Mouse (Mus musculus) myocyte (in vitro differentiated cells): ENCODE measurements around the gene Gm49368.

ENCODE experiments used
- CEBPB ChIP-seq: IDR thresholded peaks from 2 replicates; pipeline ENCODE4 v1.6.1; 2011; ENCODE audit warnings: mild to moderate bottlenecking, moderate library complexity; ENCODE audit not compliant: poor library complexity, insufficient read depth, severe bottlenecking
- E2F4 ChIP-seq: IDR thresholded peaks from one replicate; pipeline ENCODE4 v1.6.1; 2011; ENCODE audit warnings: mild to moderate bottlenecking, control low read depth, moderate library complexity; ENCODE audit not compliant: insufficient read depth
- MAX ChIP-seq: IDR thresholded peaks from one replicate; pipeline ENCODE4 v1.6.1; 2011; ENCODE audit warnings: low read depth, mild to moderate bottlenecking, control low read depth
- MYOD1 ChIP-seq, 3 experiments: IDR thresholded peaks; one replicate each; pipeline ENCODE4 v1.6.1; 2011; ENCODE audit warnings: control low read depth in 2 of 3, low read depth in 2 of 3, mild to moderate bottlenecking in 2 of 3, moderate library complexity in 1 of 3; ENCODE audit not compliant: insufficient read length in 2 of 3, control insufficient read depth in 1 of 3
- MYOG ChIP-seq, 3 experiments: IDR thresholded peaks; one replicate each; pipeline ENCODE4 v1.6.1; 2011; ENCODE audit warnings: control low read depth in 2 of 3, low read depth in 2 of 3, mild to moderate bottlenecking in 2 of 3; ENCODE audit not compliant: insufficient read length in 2 of 3, control insufficient read depth in 1 of 3, insufficient read depth in 1 of 3
- POLR2A ChIP-seq: IDR thresholded peaks from one replicate; pipeline ENCODE4 v1.6.1; 2011; ENCODE audit warnings: low read depth, mild to moderate bottlenecking, control low read depth, moderate library complexity; ENCODE audit not compliant: insufficient read length
- POLR2AphosphoS2 ChIP-seq: IDR thresholded peaks from one replicate; pipeline ENCODE4 v1.6.1; 2011; ENCODE audit warnings: low read depth, control low read depth; ENCODE audit not compliant: insufficient read length
- TCF12 ChIP-seq: IDR thresholded peaks from one replicate; pipeline ENCODE4 v1.6.1; 2011; ENCODE audit warnings: mild to moderate bottlenecking, control low read depth; ENCODE audit not compliant: poor library complexity, insufficient read depth, severe bottlenecking
- USF1 ChIP-seq: IDR thresholded peaks from one replicate; pipeline ENCODE4 v1.6.1; 2011; ENCODE audit warnings: low read depth, mild to moderate bottlenecking, control low read depth, moderate library complexity

- no peak for TF ChIP-seq POLR2A
- TF ChIP-seq USF1: no peak
- no peak for TF ChIP-seq CEBPB
- TF ChIP-seq E2F4: no peak
- TF ChIP-seq MAX: no peak
- TF ChIP-seq MYOG (IDR thresholded peaks at IDR 0.05; ENCODE audit: control insufficient read depth in 1 of 3, insufficient read depth in 1 of 3, insufficient read length in 2 of 3, low read depth in 2 of 3): no peak
- no peak for TF ChIP-seq MYOD1 (IDR thresholded peaks at IDR 0.05; ENCODE audit: control insufficient read depth in 1 of 3, insufficient read length in 2 of 3, low read depth in 2 of 3)
- no peak for TF ChIP-seq POLR2AphosphoS2
- no peak for TF ChIP-seq TCF12
Observed at GRCm38 (mm10) chr7:128071816-128072215, 9.3 kb downstream of the Gm49368 start.
